In the genomic region with DNA sequence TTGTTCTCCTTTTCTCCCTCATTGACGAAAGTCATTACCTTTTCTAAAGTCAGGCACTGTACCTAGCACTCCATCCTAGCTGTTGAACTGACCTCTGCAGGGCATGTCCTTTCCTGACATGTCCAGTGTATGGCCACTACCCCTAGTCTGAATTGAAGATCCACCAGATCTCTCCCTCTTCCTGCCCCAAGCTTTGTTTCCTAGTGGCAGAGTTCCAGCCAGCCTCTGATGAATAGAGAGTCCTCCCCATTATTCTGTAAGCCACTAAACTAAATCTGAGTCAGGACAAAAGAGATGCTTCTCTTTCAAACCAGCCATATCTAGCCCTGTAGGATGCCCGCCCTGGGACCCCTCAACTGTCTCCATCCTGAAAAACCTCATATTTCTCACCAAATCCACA, we compare ENCODE assay signal across 15 mouse cellular contexts.
"Had no signal": no experiment of that assay in that cellular context is flagged by ENCODE, and none has a peak within 500 bp of the region (broad histone marks: within the 10 kb centered on the region; RNA-seq: fewer than 3 reads in every experiment).

No protein-coding gene starts in this region.

- H3K9ac ChIP-seq: liver, embryonic 13.5 days; midbrain, embryonic 13.5 days; neural tube, embryonic 13.5 days had no signal

- H3K9me3 ChIP-seq: liver, embryonic 13.5 days; midbrain, embryonic 10.5 days; midbrain, embryonic 13.5 days; neural tube, embryonic 13.5 days had no signal

- H3K27me3 ChIP-seq: liver, embryonic 13.5 days; megakaryocyte, embryonic 14.5 days; midbrain, embryonic 13.5 days; neural tube, embryonic 13.5 days had no signal

- H3K4me2 ChIP-seq: liver, embryonic 13.5 days; midbrain, embryonic 13.5 days; neural tube, embryonic 13.5 days had no signal

- H3K4me1 ChIP-seq: liver, embryonic 13.5 days; megakaryocyte, embryonic 14.5 days; midbrain, embryonic 10.5 days; midbrain, embryonic 13.5 days had no signal

- DNase-seq: kidney, adult 18-20 months; liver, embryonic 13.5 days; lung, adult 2 months; retina, postnatal 1 day; thymus, postnatal 25 days had no signal

- H3K27ac ChIP-seq: kidney, postnatal 0 days; left cerebral cortex, adult 2 months; liver, embryonic 13.5 days; midbrain, embryonic 10.5 days; midbrain, embryonic 13.5 days; neural tube, embryonic 13.5 days; stomach, postnatal 0 days had no signal

- H3K4me3 ChIP-seq: left cerebral cortex, adult 2 months; liver, embryonic 13.5 days; megakaryocyte, embryonic 14.5 days; midbrain, embryonic 10.5 days; midbrain, embryonic 13.5 days; myocyte; neural tube, embryonic 13.5 days had no signal

- H3K36me3 ChIP-seq: liver, embryonic 13.5 days; midbrain, embryonic 10.5 days; midbrain, embryonic 13.5 days; neural tube, embryonic 13.5 days had no signal

- ATAC-seq: intestine, embryonic 16.5 days; midbrain, embryonic 13.5 days; midbrain, embryonic 16.5 days had no signal
